Mouse (Mus musculus) neural tube, embryonic 14.5 days (tissue): ENCODE results near the gene Vipr2. TPM values are rescaled to one million over a fixed set of nuclear protein-coding genes. Genes with fewer than 3 reads are reported as not detected.

Experiments used
- ATAC-seq: fragments of 200-750 bp; cut with Nextera tagmentation; 2 replicates; pipeline ENCODE4 v1.8.0; 2017; ENCODE audit warnings: low read depth, mild to moderate bottlenecking, moderate TSS enrichment, moderate library complexity
- H3K27ac ChIP-seq: fragments of 300-500 bp; sonication (generic); 2 replicates; pipeline ENCODE4 v1.5.1; 2014; ENCODE audit warnings: low read depth, mild to moderate bottlenecking, control low read depth, low read length, moderate library complexity, mixed read lengths
- H3K27me3 ChIP-seq: fragments of 300-500 bp; sonication (generic); 2 replicates; pipeline ENCODE4 v1.6.1; 2014; ENCODE audit warnings: low read length; ENCODE audit not compliant: control insufficient read depth, insufficient read depth
- H3K36me3 ChIP-seq: fragments of 300-500 bp; sonication (generic); 2 replicates; pipeline ENCODE4 v1.6.1; 2014; ENCODE audit warnings: low read length, mixed read lengths; ENCODE audit not compliant: control insufficient read depth, insufficient read depth
- H3K4me1 ChIP-seq: fragments of 300-500 bp; sonication (generic); 2 replicates; pipeline ENCODE4 v1.6.1; 2014; ENCODE audit warnings: low read length; ENCODE audit not compliant: control insufficient read depth, insufficient read depth
- H3K4me2 ChIP-seq: fragments of 300-500 bp; sonication (generic); 2 replicates; pipeline ENCODE4 v1.6.1; 2014; ENCODE audit warnings: mild to moderate bottlenecking, low read depth, low read length, control low read depth
- H3K4me3 ChIP-seq: fragments of 300-500 bp; sonication (generic); 2 replicates; pipeline ENCODE4 v1.5.1; 2014; ENCODE audit warnings: low read depth, low read length, control low read depth, mixed read lengths
- H3K9ac ChIP-seq: fragments of 300-500 bp; sonication (generic); replicated peaks from 2 replicates; pipeline ENCODE4 v1.6.1; 2014; ENCODE audit warnings: low read depth, mild to moderate bottlenecking, control low read depth, low read length, mixed read lengths
- H3K9me3 ChIP-seq: fragments of 300-500 bp; sonication (generic); 2 replicates; pipeline ENCODE4 v1.6.1; 2016; ENCODE audit warnings: low read length; ENCODE audit not compliant: control insufficient read depth
- WGBS: fragments of 180-500 bp; shearing (Covaris S2); extraction: QIAGEN DNeasy Blood & Tissue Kit; methylation state at CpG from one replicate; pipeline ENCODE4 v1.1.7; 2014; 5-methylcytosine and 5-hydroxymethylcytosine counted together
- polyA plus RNA-seq: library from polyadenylated mRNA; unstranded; fragments of >200 nt; fragmentation: Nextera tagmentation; extraction: Ambion mirVana; gene quantifications from 2 replicates; pipeline ENCODE4 v1.2.1, GENCODE M21; 2014

Gene Vipr2
- polyA plus RNA-seq, 1 experiment from 2014 or later = 0.84 TPM

DNA sequence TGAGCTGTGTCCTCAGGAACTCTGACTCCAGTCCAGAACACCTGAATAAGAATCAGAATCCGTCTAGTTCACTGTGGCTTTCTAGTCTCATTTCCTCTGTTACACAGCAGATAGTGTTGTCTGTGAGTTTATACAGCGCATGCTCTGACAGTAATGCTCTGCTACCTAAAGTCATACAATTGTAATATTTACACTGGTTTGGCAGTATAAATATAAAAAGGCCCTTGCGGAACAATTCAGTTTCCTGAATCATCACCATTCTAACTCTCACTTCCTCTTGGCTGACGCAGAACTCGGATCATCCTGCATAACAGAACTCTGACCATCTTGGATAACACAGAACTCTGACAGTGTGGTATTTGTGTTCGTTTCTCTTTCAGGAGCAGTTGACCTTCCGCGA is 23.2 kb upstream of the Vipr2 start:
- H3K27me3 ChIP-seq = no peaks in the 10 kb centered on the region
- ATAC-seq = no peak
- no peak overlapping the region for H3K4me2 ChIP-seq
- H3K27ac ChIP-seq = no peak overlapping the region
- H3K4me3 ChIP-seq = no peak overlapping the region
- H3K9ac ChIP-seq = no peak overlapping the region
- H3K4me1 ChIP-seq = peaks cover 4% of the 10 kb centered on the region
- peaks cover 9% of the 10 kb centered on the region for H3K9me3 ChIP-seq
- 95% methylated on average over 8 of the region's 8 CpGs for WGBS
- peaks cover 38% of the 10 kb centered on the region for H3K36me3 ChIP-seq

DNA sequence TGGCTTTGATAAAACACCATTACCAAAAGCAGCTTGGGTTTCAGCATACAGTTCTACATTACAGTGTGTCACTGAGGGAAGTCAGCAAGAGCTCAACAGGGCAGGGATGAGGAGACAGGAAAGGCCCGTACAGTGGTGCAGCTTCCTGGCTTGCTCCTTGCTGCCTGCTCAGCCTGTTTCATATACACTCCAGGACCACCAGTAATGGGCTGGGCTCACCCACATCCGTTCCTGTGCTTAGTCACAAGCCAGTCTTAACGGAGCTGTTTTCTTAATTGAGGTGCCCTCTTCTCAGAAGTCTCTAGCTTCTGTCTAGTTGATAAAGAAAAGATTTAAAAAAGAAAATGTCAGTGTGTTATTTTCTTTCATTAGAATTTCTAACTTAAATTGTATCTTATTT is 21.4 kb upstream of the Vipr2 start:
- no peak overlapping the region for H3K4me3 ChIP-seq
- H3K36me3 ChIP-seq = peaks cover 53% of the 10 kb centered on the region
- no peaks in the 10 kb centered on the region for H3K27me3 ChIP-seq
- no peak for ATAC-seq
- H3K4me1 ChIP-seq = no peaks in the 10 kb centered on the region
- 92% methylated on average over 3 of the region's 3 CpGs for WGBS
- H3K9me3 ChIP-seq = peaks cover 20% of the 10 kb centered on the region
- no peak overlapping the region for H3K27ac ChIP-seq
- no peak overlapping the region for H3K9ac ChIP-seq
- H3K4me2 ChIP-seq = no peak overlapping the region

DNA sequence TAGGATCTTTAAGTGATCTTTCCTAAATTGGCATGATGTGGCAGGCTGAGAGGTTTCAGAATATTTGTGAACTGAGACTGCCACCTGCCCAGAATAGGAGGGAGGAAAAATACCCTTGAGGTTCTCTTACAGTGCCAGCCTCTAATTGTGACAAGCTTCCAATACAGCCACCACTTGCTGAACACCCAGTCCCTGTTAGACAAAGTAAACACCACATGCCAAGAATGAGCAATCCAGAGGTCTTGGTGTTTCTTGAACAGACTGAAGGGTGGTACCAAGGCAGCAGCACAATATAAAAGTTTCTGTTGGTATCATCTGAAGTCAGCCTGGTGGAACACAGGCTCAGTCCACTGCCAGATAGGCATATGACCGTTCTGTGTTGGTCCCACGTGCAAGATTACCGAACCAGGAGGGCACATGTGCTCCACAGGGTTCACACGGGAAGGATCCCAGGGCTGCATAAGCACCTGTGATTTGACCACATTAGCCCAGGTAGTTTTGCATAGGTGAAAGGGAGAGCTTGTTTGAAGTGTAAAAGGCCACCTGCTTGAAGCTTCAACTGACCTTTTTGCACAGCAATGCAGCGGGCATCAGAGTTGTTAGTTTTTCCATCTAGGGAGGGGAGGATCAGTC is 15.8 kb upstream of the Vipr2 start:
- H3K9me3 ChIP-seq = peaks cover 14% of the 10 kb centered on the region
- peaks cover 39% of the 10 kb centered on the region for H3K36me3 ChIP-seq
- H3K9ac ChIP-seq = no peak overlapping the region
- no peaks in the 10 kb centered on the region for H3K27me3 ChIP-seq
- 0 out of 2 replicates have a peak, but pooled peaks have one; percentile 18 for ATAC-seq
- 94% methylated on average over 5 of the region's 5 CpGs for WGBS
- H3K4me1 ChIP-seq = no peaks in the 10 kb centered on the region
- no peak overlapping the region for H3K27ac ChIP-seq
- no peak overlapping the region for H3K4me3 ChIP-seq
- H3K4me2 ChIP-seq = no peak overlapping the region

DNA sequence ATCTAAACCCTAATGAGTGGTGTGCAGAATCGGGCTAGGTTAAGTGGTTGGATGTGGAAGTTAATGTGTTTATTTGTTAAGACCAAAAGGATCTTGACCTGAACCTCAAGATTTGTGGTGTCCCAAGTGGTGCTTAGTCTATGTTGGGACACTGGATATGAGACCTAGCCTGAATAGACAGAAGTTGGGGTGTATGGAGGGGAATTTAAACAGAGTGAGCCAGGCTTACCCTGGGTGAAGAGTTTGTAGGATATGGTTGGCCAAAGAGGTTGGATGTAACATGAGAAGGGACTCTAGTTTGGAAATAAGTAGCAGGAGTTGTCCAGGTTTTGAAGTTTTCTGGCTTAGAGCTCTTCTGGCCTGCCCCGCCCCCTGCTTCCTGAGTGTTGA is 15.3 kb upstream of the Vipr2 start:
- H3K36me3 ChIP-seq = peaks cover 33% of the 10 kb centered on the region
- no peak for ATAC-seq
- no peaks in the 10 kb centered on the region for H3K27me3 ChIP-seq
- WGBS = 95% methylated on average over 2 of the region's 2 CpGs
- H3K9ac ChIP-seq = no peak overlapping the region
- no peak overlapping the region for H3K4me3 ChIP-seq
- no peak overlapping the region for H3K4me2 ChIP-seq
- H3K9me3 ChIP-seq = peaks cover 14% of the 10 kb centered on the region
- H3K27ac ChIP-seq = no peak overlapping the region
- no peaks in the 10 kb centered on the region for H3K4me1 ChIP-seq

DNA sequence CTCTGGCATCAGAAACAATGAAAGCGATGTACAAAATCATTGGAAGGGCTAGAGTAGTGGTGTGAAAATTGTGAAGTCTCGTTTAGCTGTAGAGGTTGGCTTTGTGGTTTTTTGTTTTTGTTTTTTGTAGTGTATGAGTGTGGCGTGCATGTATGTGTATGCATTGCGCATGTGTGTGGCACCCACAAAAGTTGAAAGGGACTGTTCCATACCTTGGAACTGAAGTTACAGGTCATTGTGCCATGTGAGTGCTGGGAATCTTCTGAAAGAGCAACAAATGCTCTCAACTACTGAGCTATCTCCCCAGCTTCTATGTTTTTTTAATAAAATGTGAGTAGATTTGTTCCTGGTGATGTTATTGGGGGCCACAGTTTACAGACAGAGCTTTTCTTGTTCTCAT is 14.5 kb upstream of the Vipr2 start:
- no peak overlapping the region for H3K4me2 ChIP-seq
- no peaks in the 10 kb centered on the region for H3K4me1 ChIP-seq
- no peaks in the 10 kb centered on the region for H3K27me3 ChIP-seq
- 93% methylated on average over 4 of the region's 4 CpGs for WGBS
- H3K4me3 ChIP-seq = no peak overlapping the region
- peaks cover 28% of the 10 kb centered on the region for H3K36me3 ChIP-seq
- H3K9ac ChIP-seq = no peak overlapping the region
- no peak overlapping the region for H3K27ac ChIP-seq
- H3K9me3 ChIP-seq = peaks cover 14% of the 10 kb centered on the region
- no peak for ATAC-seq

DNA sequence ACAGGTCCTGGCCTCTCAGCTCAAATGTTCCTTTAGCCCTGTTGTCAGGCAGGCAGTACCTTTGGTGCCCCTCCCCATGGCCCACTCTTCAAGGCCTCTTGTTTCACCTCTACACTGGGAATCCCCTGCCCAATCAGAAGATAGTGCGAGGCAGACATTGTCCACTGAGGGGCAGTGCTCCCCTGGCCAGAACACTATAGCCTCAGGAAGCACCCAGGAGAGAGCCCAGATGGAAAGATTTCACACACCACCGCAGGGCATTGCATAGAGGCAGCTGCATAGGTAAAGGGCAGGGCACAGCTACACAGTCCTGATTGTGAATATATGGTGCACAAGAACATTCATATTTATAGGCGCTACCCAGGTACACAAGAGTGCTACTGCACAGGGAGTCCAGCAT is 6.5 kb upstream of the Vipr2 start:
- Histone ChIP-seq H3K4me2 (no peak overlapping the region), H3K27ac (no peak overlapping the region), H3K27me3 (no peaks in the 10 kb centered on the region), H3K4me3 (no peak overlapping the region), H3K36me3 (no peaks in the 10 kb centered on the region), H3K9me3 (no peaks in the 10 kb centered on the region), H3K4me1 (no peaks in the 10 kb centered on the region), H3K9ac (no peak overlapping the region)
- ATAC-seq = peak; percentile 89
- 23% methylated on average over 3 of the region's 3 CpGs for WGBS

DNA sequence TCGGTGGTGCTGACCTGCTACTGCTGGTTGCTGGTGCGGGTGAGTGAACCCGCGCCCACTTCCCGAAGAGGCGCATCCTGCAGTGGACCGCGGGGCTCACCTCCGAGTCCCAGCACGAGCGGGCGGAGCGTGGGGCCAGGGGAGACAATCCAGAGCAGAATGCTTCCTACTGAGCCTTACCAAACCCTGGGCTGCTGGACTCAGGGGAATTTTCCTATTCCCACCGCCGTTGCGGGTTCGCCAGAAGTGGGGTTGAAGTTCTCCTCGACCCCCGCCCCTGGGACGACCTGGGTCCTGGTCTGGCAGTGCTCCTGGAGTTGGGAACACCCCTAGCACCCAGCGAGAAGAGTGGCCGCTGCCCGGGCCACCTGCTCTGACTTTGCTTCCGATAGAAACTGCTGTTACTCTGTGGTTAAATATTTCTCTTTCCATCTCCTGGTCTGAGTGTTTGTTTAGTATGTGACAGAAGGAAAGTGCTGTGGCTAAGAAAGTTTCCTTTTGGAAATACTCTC is 385 bp downstream of the Vipr2 start:
- no peaks in the 10 kb centered on the region for H3K36me3 ChIP-seq
- peak overlapping the region; percentile 65 for H3K9ac ChIP-seq
- ATAC-seq = no peak; the same call in 1 of the 2 replicates
- H3K27ac ChIP-seq = no peak overlapping the region
- under 1% methylated on average over 24 of the region's 24 CpGs for WGBS
- H3K4me1 ChIP-seq = no peaks in the 10 kb centered on the region
- peak overlapping the region; percentile 51 for H3K4me3 ChIP-seq
- no peaks in the 10 kb centered on the region for H3K9me3 ChIP-seq
- H3K4me2 ChIP-seq = peak overlapping the region; percentile 94
- 0 out of 2 replicates have a peak, but pooled peaks cover 3% of the 10 kb centered on the region for H3K27me3 ChIP-seq

DNA sequence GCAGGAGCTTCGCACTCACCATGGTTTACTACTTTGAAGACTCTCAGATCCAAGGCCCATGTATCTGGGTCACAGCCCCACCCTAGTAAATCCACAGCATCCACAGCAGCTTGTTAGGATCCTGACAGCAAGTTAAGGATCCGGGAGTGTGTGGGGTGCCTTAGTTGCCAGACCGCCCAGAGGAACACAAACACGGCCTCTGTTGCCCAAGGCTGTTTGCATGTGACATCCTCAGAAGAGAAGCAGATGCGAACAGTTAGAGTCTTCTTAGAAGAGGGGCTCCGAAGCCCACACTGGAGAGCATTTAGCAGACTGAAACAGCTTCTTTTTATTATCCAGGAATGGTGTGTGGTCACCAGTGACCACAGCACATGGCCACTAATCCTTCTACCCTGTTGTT is 5.6 kb downstream of the Vipr2 start:
- H3K4me2 ChIP-seq = no peak overlapping the region
- H3K27ac ChIP-seq = no peak overlapping the region
- no peak overlapping the region for H3K4me3 ChIP-seq
- H3K9me3 ChIP-seq = no peaks in the 10 kb centered on the region
- no peak for ATAC-seq
- H3K27me3 ChIP-seq = no peaks in the 10 kb centered on the region
- H3K4me1 ChIP-seq = no peaks in the 10 kb centered on the region
- H3K36me3 ChIP-seq = no peaks in the 10 kb centered on the region
- WGBS = 87% methylated on average over 6 of the region's 6 CpGs
- H3K9ac ChIP-seq = no peak overlapping the region

DNA sequence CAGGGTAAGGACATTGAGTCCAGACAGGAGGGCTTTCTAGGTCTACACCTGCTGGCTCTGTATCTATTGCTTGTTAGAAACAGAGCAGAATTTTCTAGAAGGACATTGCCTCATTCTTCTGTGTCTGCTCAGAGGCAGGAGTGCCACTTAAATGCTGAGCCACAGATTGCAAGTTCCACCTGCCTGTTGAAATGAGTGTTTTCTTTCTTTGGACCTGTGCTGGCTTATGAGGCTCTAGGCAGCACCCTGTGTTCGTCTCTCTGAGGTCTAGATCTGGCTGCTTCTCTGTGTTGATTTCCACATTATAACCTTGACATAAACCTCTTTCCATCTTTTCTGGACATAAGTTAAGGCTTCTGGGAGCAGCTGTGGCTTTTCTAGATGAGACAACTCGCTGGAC is 6.8 kb downstream of the Vipr2 start:
- H3K9ac ChIP-seq = no peak overlapping the region

More for the DNA sequence above, 6.8 kb downstream of the Vipr2 start:
- WGBS = 79% methylated on average over 2 of the region's 2 CpGs
- no peaks in the 10 kb centered on the region for H3K9me3 ChIP-seq
- no peak for ATAC-seq
- no peaks in the 10 kb centered on the region for H3K4me1 ChIP-seq
- H3K27me3 ChIP-seq = no peaks in the 10 kb centered on the region
- no peak overlapping the region for H3K27ac ChIP-seq
- H3K4me2 ChIP-seq = no peak overlapping the region
- H3K4me3 ChIP-seq = no peak overlapping the region
- no peaks in the 10 kb centered on the region for H3K36me3 ChIP-seq
